Mouse (Mus musculus): ENCODE measurements around the gene Lpcat2b.
"Not testable (repeated sequence)": the region's sequence is repeated elsewhere in the genome, so short reads cannot be mapped to it uniquely, and the experiment has no call there.

The Lpcat2b gene
- long read RNA-seq, experiment 1 = 0 reads
- long read RNA-seq, experiment 2 = 0 reads

DNA sequence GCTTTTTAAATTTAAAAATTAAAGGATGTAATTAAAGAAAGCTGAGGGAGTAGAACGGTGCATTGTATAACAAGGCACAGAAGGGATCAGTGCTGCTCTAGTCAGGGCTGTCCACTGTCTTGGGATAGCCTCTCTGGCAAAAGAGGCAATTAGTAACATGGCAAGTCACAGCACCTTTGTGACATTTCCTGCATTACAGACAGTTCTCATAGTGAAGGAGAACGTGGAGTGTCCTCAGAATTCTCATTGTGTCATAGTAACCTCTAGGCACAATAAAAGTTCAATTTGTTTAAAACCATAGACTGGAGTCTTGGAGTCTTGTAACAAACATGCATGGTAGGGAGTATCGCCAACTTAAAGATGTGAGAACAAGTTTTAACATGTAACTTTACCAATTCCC lies at the start of gene Lpcat2b:
Lpcat2b (plus strand) TSS at position 301 of the 400 bp plus-strand sequence.
- intact Hi-C loops (cut with DNase I) = no loop called here

DNA sequence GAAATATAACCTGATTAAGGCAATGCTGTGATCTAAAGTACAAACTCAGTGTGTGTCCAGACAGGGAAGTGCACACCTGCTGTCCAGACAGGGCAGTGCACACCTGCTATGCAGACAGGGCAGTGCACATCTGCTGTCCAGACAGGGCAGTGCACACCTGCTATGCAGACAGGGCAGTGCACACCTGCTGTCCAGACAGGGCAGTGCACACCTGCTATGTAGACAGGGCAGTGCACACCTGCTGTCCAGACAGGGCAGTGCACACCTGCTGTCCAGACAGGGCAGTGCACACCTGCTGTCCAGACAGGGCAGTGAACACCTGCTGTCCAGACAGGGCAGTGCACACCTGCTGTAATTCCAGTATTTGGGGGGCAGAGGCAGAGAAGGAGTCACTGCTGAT lies 44.9 kb upstream of the Lpcat2b start:
- intact Hi-C loops (cut with DNase I) = not testable (repeated sequence)

GRCm38 (mm10) chr5:107387788-107388187 lies 43.6 kb upstream of the Lpcat2b start:
- intact Hi-C loops (cut with DNase I) = no loop called here

- intact Hi-C loops (cut with DNase I) = no loop called here
Measured at GRCm38 (mm10) chr5:107389373-107389772, 42.0 kb upstream of the Lpcat2b start.

GRCm38 (mm10) chr5:107394437-107394836 lies 36.9 kb upstream of the Lpcat2b start:
- intact Hi-C loops (cut with DNase I) = no loop called here

GRCm38 (mm10) chr5:107402436-107402835 lies 28.9 kb upstream of the Lpcat2b start, which contains the start of gene Ephx4:
Ephx4 (plus strand) TSS chr5:107402736.
- intact Hi-C loops (cut with DNase I) = no loop called here

DNA sequence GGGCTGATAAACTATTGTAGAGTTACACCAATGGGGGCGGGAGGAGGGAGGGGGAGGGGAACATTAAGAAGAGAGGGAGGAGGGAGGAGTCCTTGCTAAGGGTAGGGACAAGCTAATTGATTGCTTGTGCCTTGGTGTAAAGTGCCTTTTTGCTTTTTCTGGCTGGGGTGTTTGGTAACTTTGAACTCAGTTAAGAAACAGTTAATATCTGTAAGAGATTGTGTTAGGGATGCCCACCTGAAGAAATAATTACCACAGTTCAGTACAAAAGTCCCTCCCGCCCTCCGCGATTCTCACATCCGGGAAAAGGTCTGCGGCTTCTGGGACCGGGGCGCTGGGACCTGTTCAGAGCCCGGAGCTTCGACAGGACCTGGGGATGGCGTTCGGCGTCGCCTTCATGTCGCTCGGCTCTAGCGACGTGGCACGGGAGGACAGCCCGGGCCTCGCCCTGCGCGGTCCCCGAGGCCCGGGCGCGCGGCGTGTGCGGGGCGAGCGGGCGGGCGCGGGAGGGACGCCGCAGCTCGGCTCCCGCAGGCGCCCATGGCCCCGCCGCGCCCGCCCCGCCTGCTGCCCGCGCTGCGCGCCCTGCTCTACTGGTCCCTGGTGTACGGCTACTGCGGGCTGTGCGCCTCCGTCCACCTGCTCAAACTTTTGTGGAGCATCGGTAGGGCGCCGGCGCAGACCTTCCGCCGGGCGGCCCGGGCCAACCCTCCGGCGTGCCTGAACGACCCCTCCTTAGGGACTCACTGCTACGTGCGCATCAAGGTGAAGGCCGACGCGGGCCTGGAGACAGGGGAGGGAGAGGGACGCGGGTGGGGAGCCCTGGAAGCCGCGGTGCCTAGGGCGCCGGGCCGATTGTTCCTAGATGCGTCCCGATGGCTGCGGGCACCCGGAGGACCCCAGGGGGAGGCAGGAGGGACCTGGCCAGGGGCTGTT lies 28.1 kb upstream of the Lpcat2b start:
- intact Hi-C loops (cut with DNase I) = no loop called here

- intact Hi-C loops (cut with DNase I) = no loop called here
Measured at GRCm38 (mm10) chr5:107403947-107404684, 27.2 kb upstream of the Lpcat2b start.

DNA sequence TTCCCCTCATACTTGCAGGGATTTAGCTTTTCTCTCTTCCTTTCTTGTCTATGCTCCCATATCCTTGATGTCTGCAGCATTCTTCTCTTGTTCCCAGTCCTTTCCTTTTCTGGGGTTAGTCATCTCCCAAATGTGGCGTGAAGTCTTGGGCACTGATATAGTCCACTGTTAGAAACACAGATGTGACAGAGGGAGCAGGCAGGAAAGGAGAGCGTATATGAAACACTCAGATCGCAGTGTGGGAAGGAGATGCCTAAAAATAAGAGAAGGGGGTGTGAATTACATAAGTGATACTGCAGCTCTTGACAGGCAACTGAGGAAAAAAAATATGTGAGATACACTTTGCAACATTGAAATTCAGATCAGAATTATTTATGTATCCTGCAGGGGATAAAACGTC lies 26.0 kb upstream of the Lpcat2b start:
- intact Hi-C loops (cut with DNase I) = no loop called here

- intact Hi-C loops (cut with DNase I) = no loop called here
Measured at GRCm38 (mm10) chr5:107410305-107410704, 21.0 kb upstream of the Lpcat2b start.

DNA sequence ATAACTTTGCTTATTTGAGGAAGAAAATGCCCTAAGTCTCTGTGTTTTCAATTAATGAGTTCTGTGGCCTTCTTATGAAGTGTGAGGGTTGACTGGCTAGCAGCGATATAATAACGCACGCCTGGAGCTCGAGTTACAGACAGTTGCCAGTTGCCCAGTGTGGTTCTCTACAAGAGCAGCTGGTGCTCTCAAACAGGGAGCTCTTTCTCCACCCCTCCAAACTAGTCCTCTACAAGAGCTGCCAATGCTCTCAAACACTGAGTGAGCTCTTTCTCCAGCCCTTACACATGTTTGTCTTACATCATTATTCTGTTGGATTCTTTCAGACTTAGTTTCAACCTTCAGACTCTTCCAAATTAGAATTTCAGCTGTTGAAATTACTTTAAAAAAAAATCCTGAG lies 20.0 kb upstream of the Lpcat2b start:
- intact Hi-C loops (cut with DNase I) = no loop called here

- intact Hi-C loops (cut with DNase I) = no loop called here
Measured at GRCm38 (mm10) chr5:107412285-107412684, 19.1 kb upstream of the Lpcat2b start.

DNA sequence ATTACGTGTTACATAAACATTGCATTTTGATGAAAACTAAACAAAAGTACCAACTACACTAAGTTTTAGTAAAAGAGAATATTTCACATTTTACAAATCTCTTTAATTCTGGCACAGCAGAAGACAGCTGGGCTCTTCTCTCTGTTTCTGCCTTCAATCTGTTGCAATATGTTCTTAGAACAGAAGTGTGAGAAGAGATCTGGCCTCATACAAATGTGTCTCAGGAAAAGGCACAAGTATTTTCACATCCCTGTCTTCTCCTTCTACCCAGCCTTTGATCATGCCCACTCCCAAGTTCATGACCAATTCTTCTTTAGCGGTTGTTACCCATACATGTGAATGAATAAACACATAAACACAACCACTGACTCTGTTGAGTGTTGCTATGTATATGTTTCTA lies 16.3 kb upstream of the Lpcat2b start:
- intact Hi-C loops (cut with DNase I) = no loop called here

GRCm38 (mm10) chr5:107421676-107422075 lies 9.7 kb upstream of the Lpcat2b start:
- intact Hi-C loops (cut with DNase I) = no loop called here

GRCm38 (mm10) chr5:107434001-107434400 lies 2.7 kb downstream of the Lpcat2b start:
- intact Hi-C loops (cut with DNase I) = no loop called here

DNA sequence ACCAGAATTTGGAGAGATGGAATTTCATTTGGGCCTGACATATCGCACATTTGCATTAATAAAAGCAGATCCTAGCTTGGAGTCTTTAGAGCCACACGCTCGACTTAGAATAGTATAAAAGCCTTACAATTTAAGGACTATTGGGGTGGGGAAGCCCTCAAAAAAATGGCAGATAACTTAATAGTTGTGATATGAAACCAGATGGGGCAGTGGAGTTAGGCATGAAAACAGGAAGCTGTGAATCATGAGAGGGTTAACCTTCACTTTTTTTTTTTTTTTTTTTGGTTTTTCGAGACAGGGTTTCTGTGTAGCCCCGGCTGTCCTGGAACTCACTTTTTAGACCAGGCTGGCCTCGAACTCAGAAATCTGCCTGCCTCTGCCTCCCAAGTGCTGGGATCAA lies 4.8 kb downstream of the Lpcat2b start:
- intact Hi-C loops (cut with DNase I) = loop anchor here (5.0 kb wide), 1 partner anchor 79 kb away; no protein-coding TSS in a partner anchor

- intact Hi-C loops (cut with DNase I) = loop anchor here (5.0 kb wide), 1 partner anchor 79 kb away; no protein-coding TSS in a partner anchor
Measured at GRCm38 (mm10) chr5:107436587-107437209, 5.3 kb downstream of the Lpcat2b start.

GRCm38 (mm10) chr5:107437464-107438281 lies 6.3 kb downstream of the Lpcat2b start, which contains the start of gene Btbd8:
Btbd8 (plus strand) TSS chr5:107437997.
- intact Hi-C loops (cut with DNase I) = loop anchor here (5.0 kb wide), 1 partner anchor 80 kb away; no protein-coding TSS in a partner anchor

GRCm38 (mm10) chr5:107438353-107438752 lies 7.0 kb downstream of the Lpcat2b start:
- intact Hi-C loops (cut with DNase I) = loop anchor here (5.0 kb wide), 1 partner anchor 81 kb away; no protein-coding TSS in a partner anchor

DNA sequence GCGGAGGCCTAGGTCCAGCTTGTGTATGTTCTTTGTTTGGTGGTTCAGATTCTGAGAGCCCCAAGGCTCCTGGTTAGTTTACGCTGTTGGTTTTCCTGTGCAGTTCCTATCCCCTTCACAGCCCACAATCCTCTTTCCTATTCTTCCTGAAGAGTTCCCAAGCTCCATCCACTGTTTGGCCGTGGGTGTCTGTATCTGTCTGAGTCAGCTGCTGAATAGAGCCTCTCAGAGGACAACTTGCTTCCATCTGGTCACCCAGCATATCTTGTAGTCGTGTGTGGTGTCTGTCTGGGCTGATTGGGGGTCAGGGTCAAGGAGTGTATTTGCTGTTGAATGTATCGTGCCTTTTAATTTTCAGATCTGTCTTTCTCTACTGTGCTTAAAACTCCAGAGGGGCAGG lies 10.5 kb downstream of the Lpcat2b start:
- intact Hi-C loops (cut with DNase I) = no loop called here

Measured in adrenal gland (tissue).